Mouse (Mus musculus) stomach, postnatal 0 days (tissue): ENCODE measurements around the gene Kdm2a. TPM values are rescaled to one million over a fixed set of nuclear protein-coding genes. Genes with fewer than 3 reads are reported as not detected.

Experiments used
- ATAC-seq: fragments of 200-750 bp; cut with Nextera tagmentation; 2 replicates; pipeline ENCODE4 v1.8.0; 2017; ENCODE audit not compliant: low FRiP score, low TSS enrichment
- DNase-seq: peaks from one replicate; pipeline ENCODE4 v3.0.0-alpha.2; 2016; ENCODE audit warnings: low spot score
- H3K27ac ChIP-seq: fragments of 300-500 bp; sonication (generic); replicated peaks from 2 replicates; pipeline ENCODE4 v1.5.1; 2014; ENCODE audit warnings: mild to moderate bottlenecking, control low read depth
- H3K27me3 ChIP-seq: fragments of 300-500 bp; sonication (generic); 2 replicates; pipeline ENCODE4 v1.6.1; 2014; ENCODE audit warnings: low read length; ENCODE audit not compliant: control insufficient read depth, insufficient read depth
- H3K36me3 ChIP-seq: fragments of 300-500 bp; sonication (generic); 2 replicates; pipeline ENCODE4 v1.6.1; 2014; ENCODE audit warnings: low read length, mixed read lengths; ENCODE audit not compliant: control insufficient read depth, insufficient read depth
- H3K4me1 ChIP-seq: fragments of 300-500 bp; sonication (generic); replicated peaks from 2 replicates; pipeline ENCODE4 v1.6.1; 2014; ENCODE audit warnings: antibody characterized with exemption; ENCODE audit not compliant: control insufficient read depth, insufficient read depth
- H3K4me2 ChIP-seq: fragments of 300-500 bp; sonication (generic); replicated peaks from 2 replicates; pipeline ENCODE4 v1.6.1; 2014; ENCODE audit warnings: low read depth, mild to moderate bottlenecking, control low read depth, moderate library complexity
- H3K4me3 ChIP-seq: fragments of 300-500 bp; sonication (generic); 2 replicates; pipeline ENCODE4 v1.5.1; 2014; ENCODE audit warnings: low read depth, low read length, control low read depth
- H3K9ac ChIP-seq: fragments of 300-500 bp; sonication (generic); 2 replicates; pipeline ENCODE4 v1.6.1; 2014; ENCODE audit warnings: mild to moderate bottlenecking, low read length, control low read depth, mixed read lengths
- H3K9me3 ChIP-seq: fragments of 300-500 bp; sonication (generic); 2 replicates; pipeline ENCODE4 v1.6.1; 2016; ENCODE audit warnings: low read length; ENCODE audit not compliant: control insufficient read depth
- CTCF ChIP-seq: IDR thresholded peaks from 2 replicates; pipeline ENCODE4 v1.5.1; 2016; ENCODE audit warnings: antibody characterized with exemption, low read depth, mild to moderate bottlenecking, moderate library complexity
- EP300 ChIP-seq: optimal IDR thresholded peaks from 2 replicates; pipeline ENCODE3; 2016; ENCODE audit warnings: antibody characterized with exemption
- WGBS: fragments of 180-500 bp; shearing (Covaris S2); extraction: QIAGEN DNeasy Blood & Tissue Kit; methylation state at CpG from one replicate; pipeline ENCODE4 v1.1.7; 2014; 5-methylcytosine and 5-hydroxymethylcytosine counted together
- polyA plus RNA-seq: library from polyadenylated mRNA; unstranded; fragments of >200 nt; fragmentation: Nextera tagmentation; extraction: Ambion mirVana; gene quantifications from 2 replicates; pipeline ENCODE4 v1.2.1, GENCODE M21; 2015

Gene Kdm2a
- polyA plus RNA-seq, 1 experiment from 2014 or later: 12.9 TPM

- WGBS: 55% methylated on average over 7 of the region's 7 CpGs
- no peaks in the 10 kb centered on the region; the same call in 1 of the 2 replicates for H3K36me3 ChIP-seq
- no peak for TF ChIP-seq EP300
- TF ChIP-seq CTCF: no peak
- no peak for DNase-seq
- H3K9ac ChIP-seq: 0 out of 2 replicates have a peak overlapping the region, but pooled peaks have one; percentile 24
- H3K4me1 ChIP-seq: peaks cover 24% of the 10 kb centered on the region
- no peak for ATAC-seq
- no peaks in the 10 kb centered on the region for H3K27me3 ChIP-seq
- no peaks in the 10 kb centered on the region for H3K9me3 ChIP-seq
- peak overlapping the region; percentile 88 for H3K4me2 ChIP-seq
- no peak overlapping the region for H3K4me3 ChIP-seq
- H3K27ac ChIP-seq: peak overlapping the region; percentile 83
These were observed 95.0 kb downstream of the Kdm2a start for GRCm38 (mm10) chr19:4302936-4303639.

GRCm38 (mm10) chr19:4301735-4302651 is 96.1 kb downstream of the Kdm2a start:
- ATAC-seq: no peak

GRCm38 (mm10) chr19:4300852-4301734 is 97.0 kb downstream of the Kdm2a start:
- TF ChIP-seq EP300 (no peak), CTCF (no peak)
- DNase-seq: no peak
- Histone ChIP-seq H3K36me3 (no peaks in the 10 kb centered on the region; the same call in 1 of the 2 replicates), H3K4me2 (peak overlapping the region; percentile 88; the same call in 1 of the 2 replicates), H3K4me1 (peaks cover 24% of the 10 kb centered on the region), H3K27ac (peak overlapping the region; percentile 83), H3K27me3 (no peaks in the 10 kb centered on the region), H3K9me3 (no peaks in the 10 kb centered on the region), H3K9ac (peak overlapping the region; percentile 35), H3K4me3 (no peak overlapping the region)
- ATAC-seq: no peak
- WGBS: 63% methylated on average over 11 of the region's 11 CpGs

More at GRCm38 (mm10) chr19:4301735-4302651, 96.1 kb downstream of the Kdm2a start:
- 23% methylated on average over 19 of the region's 21 CpGs for WGBS
- peaks cover 24% of the 10 kb centered on the region for H3K4me1 ChIP-seq
- peak overlapping the region; percentile 88 for H3K4me2 ChIP-seq
- no peaks in the 10 kb centered on the region; the same call in 1 of the 2 replicates for H3K36me3 ChIP-seq
- TF ChIP-seq CTCF (no peak), EP300 (no peak)
- H3K4me3 ChIP-seq: peak overlapping the region; percentile 3; the same call in 1 of the 2 replicates
- no peaks in the 10 kb centered on the region for H3K27me3 ChIP-seq
- peak overlapping the region; percentile 83 for H3K27ac ChIP-seq
- H3K9ac ChIP-seq: peak overlapping the region; percentile 35
- no peaks in the 10 kb centered on the region for H3K9me3 ChIP-seq
- peak; percentile 41 for DNase-seq

- peak; percentile 41 for ATAC-seq
- Histone ChIP-seq H3K4me3 (no peak overlapping the region), H3K9ac (0 out of 2 replicates have a peak overlapping the region, but pooled peaks have one; percentile 2), H3K4me2 (no peak overlapping the region), H3K9me3 (no peaks in the 10 kb centered on the region), H3K27me3 (no peaks in the 10 kb centered on the region), H3K4me1 (peaks cover 24% of the 10 kb centered on the region), H3K36me3 (no peaks in the 10 kb centered on the region; the same call in 1 of the 2 replicates), H3K27ac (peak overlapping the region; percentile 83)
- 32% methylated on average over 7 of the region's 7 CpGs for WGBS
- DNase-seq: peak; percentile 53
- no peak for TF ChIP-seq CTCF
- no peak for TF ChIP-seq EP300
These were observed 97.8 kb downstream of the Kdm2a start for GRCm38 (mm10) chr19:4300271-4300704.
